Mouse (Mus musculus): ENCODE data around the gene Rpgr.

The Rpgr gene

GRCm38 (mm10) chrX:10073966-10074365, 142.8 kb downstream of the Rpgr start:
- DNase-seq (ENCODE audit: low read depth, low spot score): no peak

DNA sequence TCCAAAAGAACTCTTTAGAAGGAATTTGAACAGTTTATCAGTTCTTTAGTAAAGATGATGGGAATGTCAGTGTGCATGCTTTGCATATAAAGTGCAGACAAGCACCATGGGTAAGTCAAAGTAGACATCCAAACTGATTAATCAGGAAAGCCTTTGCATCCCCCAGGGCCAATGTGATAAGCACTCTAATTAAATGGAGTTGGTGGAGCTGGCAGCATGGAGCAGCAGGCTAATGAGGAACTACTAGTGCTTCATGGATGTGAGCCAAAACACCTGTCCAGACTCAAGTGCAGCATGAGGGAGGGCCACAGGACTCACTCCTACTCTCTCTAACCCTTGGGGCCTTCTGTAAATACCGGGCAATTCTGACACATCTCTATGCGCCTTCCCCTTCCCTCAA, 145.2 kb downstream of the Rpgr start:
- no peak for DNase-seq (ENCODE audit: low read depth, low spot score)

- no peak for DNase-seq (ENCODE audit: low read depth, low spot score)
Measured at GRCm38 (mm10) chrX:10070689-10071088, 146.0 kb downstream of the Rpgr start.

DNA sequence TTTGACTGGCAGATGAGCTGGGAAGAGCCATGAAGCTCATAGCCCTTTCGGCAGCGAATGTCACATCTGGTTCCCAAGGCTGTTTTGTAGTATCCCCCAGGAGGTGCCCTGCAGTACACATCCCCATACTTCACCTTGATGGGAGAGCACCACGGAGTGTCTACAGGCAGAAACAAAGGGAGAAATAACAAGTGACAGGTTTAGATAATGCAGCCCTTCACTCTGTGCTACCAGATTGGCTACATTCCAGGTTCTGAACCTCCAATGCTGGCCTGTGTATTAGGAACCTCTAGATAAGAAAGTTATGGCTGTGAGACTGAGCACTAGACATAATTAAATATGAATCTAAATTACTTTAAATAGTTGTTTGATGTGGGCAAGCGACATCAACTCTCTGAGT, 147.3 kb downstream of the Rpgr start:
- DNase-seq (ENCODE audit: low read depth, low spot score): no peak

GRCm38 (mm10) chrX:10063781-10064180, 152.9 kb downstream of the Rpgr start:
- no peak for DNase-seq (ENCODE audit: low read depth, low spot score)

DNA sequence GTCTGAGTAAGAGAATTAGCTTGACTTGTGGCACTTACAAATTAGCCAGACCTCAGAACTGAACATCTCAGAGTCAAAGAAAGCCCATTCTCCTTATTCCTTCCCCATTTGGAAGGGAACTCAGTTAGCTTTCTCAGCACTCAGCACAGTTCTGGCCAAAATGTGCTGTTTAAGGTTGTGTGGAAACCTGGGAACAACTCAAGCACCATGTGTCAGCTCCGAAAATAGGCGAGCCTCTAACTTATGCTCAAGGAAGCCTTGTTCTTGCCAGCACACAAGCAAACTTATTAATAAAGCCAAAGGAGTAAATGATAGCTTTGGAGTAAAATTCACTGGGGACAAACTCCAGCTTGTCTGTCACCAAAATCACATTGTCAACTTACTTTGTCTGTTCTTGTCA, 153.4 kb downstream of the Rpgr start:
- no peak for DNase-seq (ENCODE audit: low read depth, low spot score)

DNA sequence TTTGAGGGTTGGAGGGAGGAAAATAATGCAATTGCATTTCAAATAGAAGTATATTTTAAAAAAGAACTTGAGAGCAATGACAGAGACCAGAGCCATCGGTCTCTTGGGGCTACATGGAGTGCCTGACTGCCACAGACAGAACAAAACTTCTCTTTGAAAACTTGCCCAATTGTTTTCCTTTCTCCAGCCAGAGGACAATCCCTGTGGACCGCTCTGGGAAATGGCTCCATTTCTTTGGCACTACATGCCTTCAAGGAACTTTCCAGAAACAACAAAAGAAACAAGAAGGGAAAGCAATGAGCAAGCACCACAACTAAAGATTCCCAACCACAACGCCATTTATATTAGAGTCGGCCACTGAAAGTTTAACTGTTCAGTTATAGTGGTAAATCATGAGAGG, 154.5 kb downstream of the Rpgr start:
- DNase-seq (ENCODE audit: low read depth, low spot score): no peak

DNA sequence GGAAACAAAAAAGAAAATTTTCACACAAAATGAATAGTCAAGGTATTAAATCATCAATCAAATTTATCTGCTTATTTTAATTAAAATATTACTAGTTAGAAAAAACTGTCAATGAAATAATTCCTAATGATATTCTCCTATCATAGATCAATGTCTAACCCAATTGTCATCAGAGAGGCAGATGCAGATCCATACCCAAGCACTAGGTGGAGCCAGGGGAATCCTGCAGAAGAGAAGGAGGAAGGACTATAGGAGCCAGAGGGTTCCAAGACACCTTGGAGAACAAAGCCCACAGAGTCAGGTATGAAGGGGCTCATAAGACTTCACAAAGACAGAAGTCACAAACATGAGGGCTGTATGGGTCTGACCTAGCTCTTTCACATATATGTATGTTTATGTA, 182.1 kb downstream of the Rpgr start:
- DNase-seq (ENCODE audit: low read depth, low spot score): no peak

Measured in embryo, embryonic 11.5 days (tissue).